Mouse (Mus musculus): ENCODE data around the gene Map4k1. TPM values are rescaled to one million over a fixed set of nuclear protein-coding genes. Genes with fewer than 3 reads are reported as not detected.

The Map4k1 gene
- total RNA-seq, 2 experiments from 2014 or later: 1.8 to 2.3 TPM

GRCm38 (mm10) chr7:28984452-28984851 is 2.6 kb downstream of the Map4k1 start:
- intact Hi-C loops (cut with DNase I): no loop called here
- no peak for DNase-seq (ENCODE audit: extremely low spot score in 1 of 2, low spot score in 2 of 2)
- no peak for TF ChIP-seq CTCF (IDR thresholded peaks at IDR 0.05)
- H3K4me3 ChIP-seq: no peak overlapping the region
- no peak overlapping the region for H3K27ac ChIP-seq

GRCm38 (mm10) chr7:28985207-28985606 is 3.4 kb downstream of the Map4k1 start:
- intact Hi-C loops (cut with DNase I): no loop called here
- H3K27ac ChIP-seq: no peak overlapping the region
- TF ChIP-seq CTCF (IDR thresholded peaks at IDR 0.05): no peak
- no peak for DNase-seq (ENCODE audit: extremely low spot score in 1 of 2, low spot score in 2 of 2)
- no peak overlapping the region for H3K4me3 ChIP-seq

DNA sequence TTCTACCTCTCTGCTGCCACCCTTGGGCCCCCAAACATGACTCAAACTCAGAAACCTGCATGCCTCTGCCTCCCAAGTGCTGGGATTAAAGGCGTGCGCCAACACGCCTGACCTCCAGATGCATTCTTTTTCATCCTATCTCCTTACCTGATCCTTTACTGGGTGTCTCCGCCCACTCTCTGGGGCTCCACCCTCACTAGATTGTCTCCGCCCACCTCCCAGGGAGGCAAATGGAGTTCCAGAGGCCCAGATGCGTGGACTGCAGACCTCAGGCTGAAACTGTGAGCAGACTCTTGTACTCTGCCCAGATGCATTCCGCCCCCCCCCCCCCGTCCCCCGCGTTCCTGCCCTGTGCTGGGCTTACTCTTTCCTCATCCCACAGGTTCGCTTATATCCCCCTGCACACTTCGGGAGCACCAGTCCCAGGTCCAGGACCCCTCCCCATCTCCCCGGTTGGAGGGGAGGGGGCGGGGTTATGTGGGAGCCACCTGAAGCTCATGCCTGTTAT is 9.0 kb downstream of the Map4k1 start:
- no peak overlapping the region for H3K27ac ChIP-seq
- no peak for TF ChIP-seq CTCF (IDR thresholded peaks at IDR 0.05)
- no peak for DNase-seq (ENCODE audit: extremely low spot score in 1 of 2, low spot score in 2 of 2)
- H3K4me3 ChIP-seq: no peak overlapping the region
- intact Hi-C loops (cut with DNase I): no loop called here

DNA sequence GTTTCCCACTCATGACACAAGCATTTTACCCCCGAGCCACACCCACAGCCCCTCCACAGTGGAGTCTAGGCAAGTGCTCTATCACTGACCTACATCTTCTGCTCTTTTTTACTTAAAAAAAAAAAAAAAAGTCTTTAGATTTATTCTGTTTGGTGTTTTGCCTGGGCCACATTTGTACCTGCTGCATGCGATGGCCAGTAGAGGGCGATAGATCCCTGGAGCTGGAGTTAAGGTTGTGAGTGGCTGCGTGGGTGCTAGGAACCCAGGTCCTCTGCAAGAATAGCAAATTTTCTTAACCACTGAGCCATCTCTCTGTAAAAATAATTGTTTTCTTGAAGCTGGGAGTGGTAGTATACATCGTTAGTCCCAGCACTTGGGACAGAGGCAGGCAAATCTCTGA is 9.8 kb downstream of the Map4k1 start:
- intact Hi-C loops (cut with DNase I): no loop called here
- TF ChIP-seq CTCF (IDR thresholded peaks at IDR 0.05): peak; percentile 41
- Histone ChIP-seq H3K27ac (no peak overlapping the region), H3K4me3 (no peak overlapping the region)
- no peak for DNase-seq (ENCODE audit: extremely low spot score in 1 of 2, low spot score in 2 of 2)

GRCm38 (mm10) chr7:28992997-28993396 is 11.1 kb downstream of the Map4k1 start:
- no peak for TF ChIP-seq CTCF (IDR thresholded peaks at IDR 0.05)
- Histone ChIP-seq H3K27ac (no peak overlapping the region), H3K4me3 (no peak overlapping the region)
- no peak for DNase-seq (ENCODE audit: extremely low spot score in 1 of 2, low spot score in 2 of 2)
- intact Hi-C loops (cut with DNase I): no loop called here

- no peak overlapping the region for H3K27ac ChIP-seq
- no peak overlapping the region for H3K4me3 ChIP-seq
- DNase-seq (ENCODE audit: extremely low spot score in 1 of 2, low spot score in 2 of 2): no peak
- intact Hi-C loops (cut with DNase I): no loop called here
- no peak for TF ChIP-seq CTCF (IDR thresholded peaks at IDR 0.05)
Observed at GRCm38 (mm10) chr7:28993402-28993801, 11.6 kb downstream of the Map4k1 start.

- intact Hi-C loops (cut with DNase I): no loop called here
- Histone ChIP-seq H3K27ac (no peak overlapping the region), H3K4me3 (peak overlapping the region; percentile 21)
- TF ChIP-seq CTCF (IDR thresholded peaks at IDR 0.05): no peak
- peak; percentile 32 to 35 for DNase-seq (ENCODE audit: extremely low spot score in 1 of 2, low spot score in 2 of 2)
Observed at GRCm38 (mm10) chr7:29000651-29001605, 19.1 kb downstream of the Map4k1 start.

DNA sequence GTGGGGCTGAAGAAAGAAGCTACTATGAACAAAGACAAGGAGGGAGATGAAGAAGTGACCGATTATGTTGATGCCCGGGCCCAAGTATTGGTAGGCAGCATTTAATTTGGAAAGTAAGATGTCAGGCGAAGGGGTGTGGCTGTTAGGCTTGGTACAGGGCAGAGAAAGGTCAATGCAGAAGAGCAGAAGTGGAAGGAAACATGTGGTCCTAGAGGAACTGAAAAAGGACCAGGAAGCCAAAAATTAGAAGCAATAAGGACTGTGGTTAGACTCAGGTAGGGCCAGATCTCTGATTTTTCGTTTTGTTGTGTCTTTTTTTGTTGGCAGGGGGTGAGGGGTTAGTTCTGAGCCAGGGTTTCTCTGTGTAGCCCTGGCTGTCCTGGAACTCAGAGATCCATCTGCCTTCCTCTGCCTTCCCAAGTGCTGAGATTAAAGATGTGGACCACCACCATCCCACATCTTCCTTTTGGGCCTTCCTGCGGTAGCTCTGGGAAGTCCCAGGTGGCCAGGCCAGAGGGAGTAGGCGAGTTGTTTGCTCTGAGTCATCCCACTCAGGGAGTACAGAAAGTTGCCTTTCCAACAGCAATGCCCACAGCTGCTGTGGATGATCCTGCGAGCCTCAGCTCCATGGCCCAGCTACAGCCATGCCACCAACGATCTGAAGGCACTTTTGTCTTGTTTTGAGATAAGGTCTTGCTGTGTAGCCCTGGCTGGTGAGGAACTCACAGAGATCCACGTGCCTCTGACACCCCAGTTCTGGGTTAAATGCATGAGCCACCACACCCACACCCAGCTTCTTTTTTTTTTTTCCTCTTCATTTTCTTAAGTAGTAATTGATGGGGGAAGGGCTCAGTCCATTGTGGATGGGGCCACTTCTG is 25.6 kb downstream of the Map4k1 start:
- no peak for TF ChIP-seq CTCF (IDR thresholded peaks at IDR 0.05)
- H3K27ac ChIP-seq: no peak overlapping the region
- no peak for DNase-seq (ENCODE audit: extremely low spot score in 1 of 2, low spot score in 2 of 2)
- intact Hi-C loops (cut with DNase I): no loop called here
- no peak overlapping the region for H3K4me3 ChIP-seq

DNA sequence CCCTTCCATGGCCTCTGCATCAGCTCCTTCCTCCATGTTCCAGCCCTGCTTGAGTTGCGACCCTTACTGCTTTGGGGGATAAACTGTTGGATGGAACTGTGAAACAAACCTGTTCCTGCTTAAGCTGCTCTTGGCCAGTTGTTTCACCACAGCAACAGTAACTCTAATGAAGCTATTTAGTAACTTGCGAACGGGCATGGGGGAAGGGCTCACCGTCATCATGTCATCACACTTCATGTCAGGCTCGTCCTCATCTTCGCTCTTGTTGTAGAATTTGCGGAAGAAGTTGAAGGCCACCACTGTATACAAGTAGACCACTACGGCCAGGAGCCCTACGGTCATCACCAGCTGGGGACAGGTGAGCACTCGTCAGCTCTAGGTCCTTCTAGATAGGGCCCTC is 26.3 kb downstream of the Map4k1 start:
- no peak for TF ChIP-seq CTCF (IDR thresholded peaks at IDR 0.05)
- intact Hi-C loops (cut with DNase I): no loop called here
- no peak for DNase-seq (ENCODE audit: extremely low spot score in 1 of 2, low spot score in 2 of 2)
- Histone ChIP-seq H3K27ac (no peak overlapping the region), H3K4me3 (no peak overlapping the region)

DNA sequence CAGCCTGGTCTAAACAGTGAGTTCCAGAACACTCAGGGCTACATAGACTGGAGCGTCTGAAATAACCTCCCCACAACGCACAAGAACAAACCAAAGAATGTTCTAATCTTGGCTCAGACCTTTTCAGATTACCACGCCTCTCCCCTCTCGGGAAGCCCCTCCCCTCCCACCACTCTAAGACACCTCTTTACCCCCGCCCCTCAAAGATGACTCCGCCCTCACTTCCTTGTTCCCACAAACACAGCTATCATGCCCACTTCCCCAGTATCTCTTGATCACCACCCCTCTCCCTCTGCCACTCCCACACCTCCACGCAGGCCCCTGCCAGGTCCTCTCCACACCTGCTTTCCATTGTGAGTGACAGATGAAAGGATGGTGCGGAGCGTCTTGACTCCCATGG is 26.9 kb downstream of the Map4k1 start:
- Histone ChIP-seq H3K27ac (no peak overlapping the region), H3K4me3 (no peak overlapping the region)
- no peak for DNase-seq (ENCODE audit: extremely low spot score in 1 of 2, low spot score in 2 of 2)
- TF ChIP-seq CTCF (IDR thresholded peaks at IDR 0.05): no peak
- intact Hi-C loops (cut with DNase I): no loop called here

DNA sequence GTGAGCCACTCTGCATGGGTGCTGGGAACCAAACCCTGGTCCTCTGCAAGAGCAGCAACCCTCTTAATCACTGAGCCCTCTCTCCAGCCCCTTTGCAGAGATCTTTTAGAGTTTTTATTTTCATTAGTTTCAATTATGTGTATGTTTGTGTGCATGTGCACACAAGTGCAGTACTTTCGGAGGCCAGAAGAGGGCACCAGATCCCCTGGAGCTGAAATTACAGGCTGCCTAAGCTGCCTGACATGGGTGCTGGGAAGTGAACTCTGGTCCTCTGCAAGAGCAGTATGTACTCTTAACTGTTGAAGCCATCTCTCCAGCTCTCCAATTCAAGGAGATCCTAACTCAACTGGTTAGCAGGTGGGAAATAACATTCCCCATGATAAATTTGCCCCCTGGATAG is 33.1 kb downstream of the Map4k1 start:
- no peak for DNase-seq (ENCODE audit: extremely low spot score in 1 of 2, low spot score in 2 of 2)

GRCm38 (mm10) chr7:29016440-29016839 is 34.6 kb downstream of the Map4k1 start:
- no peak for DNase-seq (ENCODE audit: extremely low spot score in 1 of 2, low spot score in 2 of 2)
- intact Hi-C loops (cut with DNase I): no loop called here
- Histone ChIP-seq H3K4me3 (no peak overlapping the region), H3K27ac (no peak overlapping the region)
- no peak for TF ChIP-seq CTCF (IDR thresholded peaks at IDR 0.05)

More for the DNA sequence above, 33.1 kb downstream of the Map4k1 start:
- Histone ChIP-seq H3K27ac (no peak overlapping the region), H3K4me3 (no peak overlapping the region)
- peak; percentile 21 for TF ChIP-seq CTCF (IDR thresholded peaks at IDR 0.05)
- intact Hi-C loops (cut with DNase I): no loop called here

Data from left cerebral cortex, adult 2 months (tissue).